Mouse (Mus musculus): ENCODE results near the gene Grin2b.

GRCm38 (mm10) chr6:135756075-135756474 is 417.2 kb downstream of the Grin2b start:
- TF ChIP-seq CTCF (IDR thresholded peaks at IDR 0.05; ENCODE audit: control insufficient read depth, insufficient read depth, insufficient read length) (no peak), CEBPB (IDR thresholded peaks at IDR 0.05; ENCODE audit: low read depth) (no peak), USF1 (IDR thresholded peaks at IDR 0.05; ENCODE audit: low read depth) (no peak), MYOG (IDR thresholded peaks at IDR 0.05; ENCODE audit: control insufficient read depth, extremely low read depth, insufficient read length) (no peak), MAX (IDR thresholded peaks at IDR 0.05) (no peak), MYOD1 (IDR thresholded peaks at IDR 0.05; ENCODE audit: control insufficient read depth, insufficient read length, low read depth) (no peak)
